Mouse (Mus musculus) gastrocnemius, adult 18-20 months (tissue): ENCODE measurements around the gene Cacng4. TPM values are rescaled to one million over a fixed set of nuclear protein-coding genes. Genes with fewer than 3 reads are reported as not detected.

Experiments
- DNase-seq: peaks from one replicate; pipeline ENCODE4 v3.0.0; 2021; ENCODE audit warnings: low spot score
- total RNA-seq, 2 experiments: library from RNA; stranded (reverse); gene quantifications; 2 replicates each; pipeline ENCODE4 v1.2.3; 2021

Cacng4 gene
- total RNA-seq, 2 experiments from 2014 or later = not detected

GRCm38 (mm10) chr11:107720264-107721021 is 73.9 kb downstream of the Cacng4 start:
- no peak for DNase-seq

DNA sequence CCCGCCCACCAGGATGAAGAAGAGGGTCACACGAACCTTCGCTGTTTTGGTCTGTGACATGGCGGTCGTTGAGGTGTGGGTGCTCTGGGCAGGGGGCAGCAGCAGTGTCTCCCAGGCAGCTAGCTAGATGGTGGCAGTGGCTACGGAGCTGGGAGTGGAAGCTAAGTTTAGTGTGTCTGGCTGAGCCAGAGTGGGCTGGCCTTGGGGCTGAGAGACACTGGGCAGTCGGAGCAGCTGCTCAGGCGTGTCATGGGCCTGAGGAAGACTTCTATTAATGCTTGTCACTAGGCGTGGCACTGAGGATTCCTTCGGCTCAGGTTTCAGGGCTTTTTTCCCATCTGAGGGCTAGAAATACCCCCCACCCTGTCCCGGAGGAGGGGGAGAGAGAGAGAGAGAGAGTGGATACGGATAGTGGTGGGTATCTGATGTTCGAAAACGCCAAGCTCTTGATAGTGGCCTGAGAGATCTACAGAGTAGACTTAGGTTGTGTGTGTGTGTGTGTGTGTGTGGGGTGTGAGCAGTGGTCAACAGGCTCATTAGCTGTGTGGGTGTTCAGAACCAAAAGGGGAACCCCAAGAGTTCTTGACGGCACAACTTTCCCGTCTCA is 77.9 kb downstream of the Cacng4 start, which contains the start of gene Cacng1:
Cacng1 (minus strand) TSS at position 191 of the 607 bp plus-strand sequence.
- DNase-seq = peak; percentile 78

DNA sequence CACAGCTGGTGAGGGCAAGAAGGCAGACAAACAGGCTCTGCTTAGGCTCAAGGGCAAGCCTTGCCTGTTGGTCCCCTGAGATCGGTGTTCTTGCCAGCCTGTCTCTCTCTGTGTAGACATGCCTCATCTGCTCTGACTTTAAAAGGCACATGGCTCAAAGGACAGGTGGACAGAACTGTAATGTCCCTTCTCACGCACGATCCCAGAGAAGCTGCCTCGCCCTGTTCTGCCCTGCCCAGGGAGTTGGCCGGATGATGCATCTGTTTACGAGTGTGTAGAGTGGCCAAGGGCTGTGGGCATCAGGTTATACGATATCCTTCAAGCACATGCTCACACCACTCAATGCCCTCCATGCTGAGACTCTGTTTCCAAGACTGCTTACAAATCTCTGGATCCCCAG is 80.0 kb downstream of the Cacng4 start:
- DNase-seq = peak; percentile 82

DNA sequence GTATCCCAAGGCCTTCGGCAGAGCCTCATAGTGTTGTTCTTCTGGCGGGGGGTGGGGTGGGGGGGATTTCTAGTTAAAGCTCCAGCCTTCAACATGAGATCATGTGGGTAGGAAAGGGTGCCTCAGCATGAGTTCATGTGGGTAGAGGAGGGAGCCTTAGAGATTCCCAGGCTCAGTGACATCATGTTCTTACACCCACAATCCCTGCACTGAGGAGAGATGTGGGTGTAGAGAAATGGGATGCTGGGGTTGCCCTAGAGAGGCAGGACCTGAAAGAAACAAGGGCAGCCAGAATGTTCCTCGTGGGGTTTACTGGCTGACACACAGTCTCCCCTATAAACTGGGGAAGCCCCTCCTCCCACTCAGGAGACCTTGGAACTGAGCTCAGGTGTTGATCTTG is 84.0 kb downstream of the Cacng4 start:
- no peak for DNase-seq

DNA sequence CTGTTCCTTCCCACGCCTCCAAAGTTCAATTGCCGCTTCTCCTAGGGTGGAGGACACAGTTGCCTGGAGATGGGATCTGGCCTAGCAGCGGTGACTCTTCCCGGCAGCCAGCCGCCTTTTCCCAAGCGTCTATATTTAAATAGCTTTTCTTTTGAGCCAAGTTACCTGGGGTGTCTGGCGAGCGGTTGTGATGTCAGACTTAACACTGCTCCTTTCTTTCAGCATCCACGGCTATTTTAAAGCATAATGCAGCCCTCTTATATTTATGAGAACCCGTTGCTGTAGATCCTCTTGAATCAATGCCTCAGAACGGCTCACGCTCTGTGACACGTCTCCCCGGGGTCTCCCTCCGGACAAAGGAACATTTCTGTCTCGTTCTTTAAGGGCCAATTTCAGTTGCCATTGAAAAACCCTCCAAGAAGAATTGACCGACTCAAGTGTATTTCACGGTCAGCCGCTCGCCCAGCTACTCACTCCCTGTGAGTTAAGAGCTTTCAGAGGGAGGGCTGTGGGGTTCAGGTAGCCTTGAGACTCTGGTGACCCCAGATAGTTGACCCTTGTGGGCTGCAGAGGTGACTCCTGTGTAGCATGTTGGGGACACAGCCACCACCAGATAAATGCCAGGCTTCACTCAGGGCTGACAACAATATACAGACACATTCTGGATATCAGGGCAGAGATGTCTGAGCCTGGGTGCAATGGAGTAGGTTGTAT is 86.3 kb downstream of the Cacng4 start:
- no peak for DNase-seq

DNA sequence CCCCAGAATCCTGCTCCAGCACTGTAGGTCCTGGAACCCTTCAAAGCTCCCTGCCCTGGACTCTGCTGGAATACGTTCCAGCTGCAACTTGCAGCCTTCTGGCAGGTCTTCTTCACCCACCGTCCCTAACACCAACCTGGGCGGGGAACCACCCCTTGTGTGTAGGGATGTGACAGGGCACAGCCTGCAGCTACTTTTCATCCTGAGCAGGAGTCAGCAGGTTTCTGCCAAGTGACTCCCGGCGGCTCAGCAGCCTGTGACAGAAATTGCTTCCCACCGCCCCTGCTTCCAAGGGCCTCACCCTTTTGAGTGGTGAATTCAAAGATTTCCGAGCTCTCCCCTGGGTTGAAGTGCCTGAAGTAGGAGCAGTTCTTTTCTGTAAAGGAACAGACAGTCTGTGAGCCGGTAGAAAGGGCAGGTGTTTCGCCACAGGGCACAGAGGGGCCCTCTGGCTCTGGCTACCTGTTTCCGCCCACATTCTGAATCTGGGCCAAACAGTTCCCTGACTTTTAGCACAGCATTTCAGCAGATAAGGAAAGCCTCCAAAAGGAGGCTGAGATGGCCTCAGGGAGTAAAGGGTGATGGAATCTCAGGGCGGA is 88.8 kb downstream of the Cacng4 start:
- no peak for DNase-seq

DNA sequence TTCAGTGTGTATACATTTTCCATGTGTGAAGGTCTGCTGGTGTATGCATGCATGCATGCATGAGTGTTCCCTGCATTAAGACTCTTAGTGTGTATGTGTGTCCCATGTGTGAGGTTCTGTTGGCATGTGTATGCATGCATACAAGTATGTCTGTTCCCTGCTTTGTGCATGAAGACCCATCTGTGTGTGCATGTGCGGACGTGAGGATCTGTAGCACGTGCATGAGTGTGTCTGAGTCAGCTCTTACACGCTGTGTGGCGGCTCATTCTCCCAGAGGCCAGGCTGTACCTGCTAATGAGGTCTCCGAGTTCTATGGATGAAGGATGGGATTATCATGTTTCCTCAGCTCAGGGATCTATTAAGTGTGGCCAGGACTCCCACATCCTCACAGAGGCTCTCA is 89.3 kb downstream of the Cacng4 start:
- DNase-seq = no peak

- peak; percentile 41 for DNase-seq
Observed at GRCm38 (mm10) chr11:107703272-107704134, 90.9 kb downstream of the Cacng4 start.

DNA sequence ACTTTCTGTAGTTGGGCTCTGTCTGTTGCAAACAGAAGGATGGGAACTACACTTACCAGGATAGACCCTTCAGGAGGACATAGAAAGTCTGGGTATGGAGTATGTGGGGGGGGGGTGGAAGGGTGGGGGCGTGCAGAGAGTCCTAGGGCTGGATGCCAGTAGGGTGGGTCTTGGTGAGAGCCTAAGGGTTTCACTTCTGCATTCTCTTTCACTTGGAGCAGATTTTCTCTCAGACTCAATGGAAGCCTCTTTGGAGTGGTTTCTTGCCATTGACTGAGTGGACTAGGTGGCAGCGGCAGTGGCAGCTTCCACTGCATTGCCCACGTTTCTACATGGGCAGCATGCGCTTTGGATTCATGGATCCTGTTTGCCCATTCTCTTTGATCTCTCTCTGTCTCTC is 94.4 kb downstream of the Cacng4 start:
- no peak for DNase-seq

- DNase-seq = no peak
Observed at GRCm38 (mm10) chr11:107693338-107693737, 101.0 kb downstream of the Cacng4 start.

- DNase-seq = no peak
Observed at GRCm38 (mm10) chr11:107691569-107691968, 102.8 kb downstream of the Cacng4 start.

GRCm38 (mm10) chr11:107688480-107688879 is 105.9 kb downstream of the Cacng4 start:
- no peak for DNase-seq

DNA sequence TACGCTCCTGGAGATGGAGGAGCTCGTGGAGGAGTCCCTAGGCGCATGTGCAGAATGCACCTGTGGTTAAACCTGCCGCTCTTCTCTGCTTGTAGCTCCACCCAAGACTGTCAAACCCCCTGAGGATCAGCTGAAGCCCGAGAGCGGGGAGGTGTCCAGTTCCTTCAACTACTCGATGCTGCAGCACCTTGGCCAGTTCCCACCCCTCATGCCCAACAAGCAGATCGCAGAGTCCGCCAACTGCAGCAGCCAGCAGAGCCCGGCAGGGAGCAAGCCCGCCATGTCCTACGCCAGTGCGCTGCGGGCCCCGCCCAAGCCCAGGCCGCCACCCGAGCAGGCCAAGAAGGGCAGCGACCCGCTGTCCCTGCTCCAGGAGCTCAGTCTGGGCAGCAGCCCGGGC is 108.1 kb downstream of the Cacng4 start:
- no peak for DNase-seq

- DNase-seq = no peak
Observed at GRCm38 (mm10) chr11:107683544-107684465, 110.6 kb downstream of the Cacng4 start.

DNA sequence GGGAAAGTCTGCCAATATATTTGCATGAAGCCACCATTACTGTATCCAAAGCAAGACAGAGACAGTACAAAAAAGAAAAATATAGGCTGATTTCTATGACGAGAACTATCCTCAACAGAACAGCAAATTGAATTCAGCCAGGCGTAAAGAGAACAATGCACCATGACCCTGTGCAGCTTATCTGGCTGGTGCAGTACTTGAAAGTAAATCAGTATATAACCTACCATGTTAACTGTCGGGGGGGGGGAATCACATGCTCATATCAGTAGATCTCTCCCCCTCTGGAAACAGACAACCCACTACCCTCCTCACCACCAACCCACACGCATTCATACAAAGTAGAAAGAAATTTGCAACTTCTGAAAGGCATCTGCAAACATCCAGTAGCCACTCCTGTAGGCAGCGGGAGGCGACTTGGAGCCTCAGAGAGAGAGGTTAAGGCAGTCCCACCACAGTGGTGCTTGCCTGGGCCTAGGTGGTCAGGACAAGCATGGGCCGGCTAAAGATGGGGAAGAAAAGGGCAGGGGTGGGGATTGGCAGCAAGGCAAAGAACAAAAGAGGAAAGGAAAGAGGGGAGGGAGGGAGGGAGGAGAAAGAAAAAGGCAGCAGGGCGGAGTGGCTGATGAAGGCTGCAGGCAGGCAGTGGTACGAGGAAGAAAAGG is 111.5 kb downstream of the Cacng4 start:
- no peak for DNase-seq
